Mouse (Mus musculus) heart, postnatal 10 days (tissue): ENCODE measurements around the gene Lca5. TPM values are rescaled to one million over a fixed set of nuclear protein-coding genes. Genes with fewer than 3 reads are reported as not detected.

Experiments used
- DNase-seq, 2 experiments: peaks; one replicate each; pipeline ENCODE4 v3.0.0; 2021
- intact Hi-C: fragments of 180-260 bp; cut with DNase I; formaldehyde crosslinking; loops from one replicate; pipeline ENCODE4 v1.15.1; 2025
- total RNA-seq, 2 experiments: library from RNA; stranded (reverse); gene quantifications; 2 replicates each; pipeline ENCODE4 v1.2.3; 2021

Lca5 gene
- total RNA-seq: 1 to 10 TPM; 5.5 to 6.8 TPM

DNA sequence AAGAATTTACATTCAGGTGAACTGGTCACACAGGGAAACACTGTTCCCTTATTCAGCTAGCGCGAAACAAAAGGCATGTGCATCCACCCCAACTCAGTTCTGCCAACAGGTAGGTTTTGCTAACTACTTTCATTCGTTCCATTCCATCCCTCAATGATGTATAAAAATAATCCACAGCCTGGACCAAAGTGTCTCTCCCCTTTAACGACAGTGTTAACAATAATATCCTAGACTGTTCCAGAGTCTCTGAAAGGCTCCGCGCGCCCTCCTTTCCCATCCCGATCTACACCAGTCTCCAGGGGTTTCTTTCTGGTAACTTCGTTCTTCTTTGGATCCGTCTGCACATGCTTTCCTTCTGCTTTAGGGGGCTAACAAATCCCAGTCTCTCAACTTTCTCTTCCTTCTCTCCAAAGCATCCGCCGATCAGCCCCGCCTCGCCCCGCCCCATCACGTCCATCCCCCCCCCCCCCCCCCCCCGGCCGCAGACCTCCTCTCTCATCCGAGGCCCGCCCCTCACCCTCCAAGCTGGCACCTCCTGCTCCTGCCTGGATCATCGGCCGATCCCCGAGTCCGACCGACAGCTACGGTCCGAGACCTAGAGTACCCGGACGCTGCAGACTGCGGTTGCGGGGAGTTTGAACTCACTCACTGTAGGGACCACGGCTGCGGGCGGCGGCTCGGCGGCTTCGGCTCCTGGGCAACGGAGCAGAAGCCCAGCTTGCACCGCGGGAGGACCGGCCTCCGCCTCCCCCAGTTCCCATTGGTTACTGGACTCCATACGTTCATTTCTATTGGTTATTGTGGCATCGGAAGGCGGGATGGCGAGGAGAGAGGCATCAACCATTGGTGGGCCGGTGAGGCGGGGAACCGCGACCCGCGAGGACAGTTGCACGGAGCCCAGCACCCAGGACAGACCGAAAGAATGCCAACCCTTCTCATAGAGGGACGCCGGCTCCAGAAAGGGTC, at the start of gene Lca5:
Lca5 (minus strand) TSS at position 736 of the 966 bp plus-strand sequence.
- intact Hi-C loops: no loop called here
- DNase-seq: peak; percentile 95 to 97

DNA sequence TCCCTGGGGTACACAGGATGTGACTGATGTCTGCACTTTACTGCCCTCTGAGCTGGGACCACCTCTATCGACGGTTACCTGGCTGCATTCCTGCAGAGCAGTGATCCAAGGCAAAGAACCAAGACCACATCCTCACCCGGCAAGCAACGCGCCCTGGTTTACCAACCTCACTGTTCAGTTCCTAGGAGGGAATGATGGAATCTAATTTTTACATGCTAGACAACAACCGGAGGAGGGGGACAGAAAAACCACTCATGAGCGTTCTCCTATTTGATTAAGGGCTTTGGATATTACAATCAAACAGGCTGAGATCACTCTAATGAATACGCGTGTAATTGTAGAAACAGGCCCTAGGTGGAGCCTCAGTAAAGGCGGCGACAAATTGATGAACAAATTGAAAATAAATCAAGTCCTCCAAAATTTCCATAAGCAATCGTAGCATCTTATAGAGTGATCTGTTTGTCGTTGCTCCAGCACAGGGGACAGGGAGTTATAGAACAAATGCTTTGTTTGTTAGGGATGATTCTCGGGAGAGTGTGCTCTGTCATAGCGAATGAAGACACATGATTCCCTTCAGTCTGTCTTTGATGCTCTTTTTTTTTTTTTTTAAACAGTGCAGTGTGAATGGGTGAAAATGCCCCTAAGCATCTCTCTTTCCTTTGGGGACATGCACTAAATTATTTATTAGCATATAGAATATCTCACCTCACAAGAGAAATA, 47.7 kb upstream of the Lca5 start:
- intact Hi-C loops: loop anchor here (1.0 to 5.0 kb wide), 3 partner anchors 88 to 204 kb away; no protein-coding TSS in a partner anchor
- DNase-seq: peak; percentile 20 to 35

DNA sequence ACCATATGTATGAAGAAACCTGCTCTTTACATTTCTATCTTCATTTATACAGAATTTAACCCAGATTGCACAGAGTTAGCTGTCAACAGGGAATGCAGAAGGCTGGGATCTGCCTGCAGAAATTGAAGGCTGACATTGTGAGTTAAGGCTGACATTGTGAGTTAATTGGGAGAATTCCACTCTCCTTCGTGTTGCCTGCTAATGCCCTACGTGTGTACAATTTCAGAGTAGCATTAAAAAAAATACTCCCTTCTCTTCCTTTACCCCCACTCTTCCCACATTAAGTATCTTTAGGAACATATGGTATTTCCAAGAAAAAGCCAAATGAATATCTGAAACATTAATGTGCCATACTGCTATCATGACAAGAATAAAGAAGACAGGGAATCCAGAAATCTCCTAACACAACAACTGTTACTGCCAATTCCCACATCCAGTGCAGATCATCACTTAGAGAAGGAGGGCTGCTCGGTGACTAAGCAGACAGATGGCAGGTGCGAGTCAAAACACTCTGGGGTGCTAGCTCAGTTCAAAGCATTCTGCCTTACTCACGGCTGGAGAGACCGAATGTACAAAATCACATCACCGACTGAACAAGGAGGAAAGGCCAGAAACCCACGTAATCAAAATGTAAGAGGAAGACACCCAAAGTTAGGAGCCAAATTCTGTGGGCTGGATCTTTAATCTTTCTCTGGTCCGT, 47.0 kb upstream of the Lca5 start:
- no peak for DNase-seq
- intact Hi-C loops: loop anchor here (2.0 to 5.0 kb wide), 2 partner anchors 89 to 204 kb away; no protein-coding TSS in a partner anchor

DNA sequence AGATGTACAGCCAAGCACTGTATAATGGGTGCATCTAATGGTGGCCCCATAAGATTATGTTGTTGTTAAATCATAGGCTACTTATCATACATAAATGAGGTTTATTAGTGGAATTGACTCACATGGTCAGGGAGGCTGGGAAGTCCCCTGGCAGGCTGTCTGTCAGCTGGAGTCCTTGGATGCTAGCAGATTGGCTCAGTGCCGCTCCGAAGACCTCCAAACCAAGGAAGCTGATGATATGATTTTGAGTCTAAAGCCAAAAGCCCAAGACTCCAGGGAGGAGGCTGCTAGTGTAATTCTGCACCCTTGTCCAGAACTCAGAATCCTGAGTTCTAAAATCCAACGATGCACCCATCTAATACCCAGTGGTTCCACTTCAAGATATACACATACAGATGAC, 45.0 kb upstream of the Lca5 start:
- peak in 1 of 2 experiments; percentile 15 for DNase-seq
- intact Hi-C loops: loop anchor here (5.0 kb wide), 1 partner anchor 206 kb away; no protein-coding TSS in a partner anchor

DNA sequence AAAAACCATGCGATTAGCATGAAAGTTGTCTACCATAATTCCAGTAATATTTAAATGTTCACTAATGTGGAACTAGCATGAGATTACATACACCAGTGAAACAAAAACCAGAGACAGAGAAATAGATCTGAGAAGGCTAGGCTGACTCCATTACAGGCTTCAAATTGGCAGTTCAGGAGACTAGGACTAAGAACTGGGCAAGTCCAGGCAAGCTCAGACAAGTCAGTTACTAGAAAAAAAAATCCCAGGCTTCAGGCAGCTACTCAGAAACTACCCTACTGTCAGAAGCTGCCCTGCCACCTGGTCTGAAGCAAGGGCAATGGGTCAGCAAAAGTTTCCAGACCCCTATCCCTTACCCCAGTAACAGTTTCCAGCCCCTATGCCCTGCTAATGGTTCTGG, 44.4 kb upstream of the Lca5 start:
- intact Hi-C loops: loop anchor here (5.0 kb wide), 1 partner anchor 207 kb away; no protein-coding TSS in a partner anchor
- no peak for DNase-seq

DNA sequence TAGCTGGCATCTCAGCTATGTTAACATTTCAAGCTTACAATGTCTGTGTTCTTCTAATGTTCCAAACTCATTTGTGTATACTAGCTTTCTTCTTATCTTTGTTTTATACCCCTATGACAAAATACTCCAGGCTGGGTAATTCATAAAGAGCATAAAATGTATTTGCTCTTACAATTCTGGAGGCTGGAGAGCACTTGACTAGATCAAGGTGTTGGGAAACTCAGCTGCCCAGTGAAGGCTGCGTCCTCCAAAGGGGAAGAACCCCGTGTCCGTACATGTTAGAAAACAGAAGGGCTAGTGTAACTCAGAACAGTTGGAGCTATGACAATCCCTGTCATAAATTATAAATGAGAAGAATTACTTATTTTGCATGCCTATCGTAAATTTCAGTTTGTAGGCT, 42.5 kb upstream of the Lca5 start:
- intact Hi-C loops: no loop called here
- DNase-seq: no peak

DNA sequence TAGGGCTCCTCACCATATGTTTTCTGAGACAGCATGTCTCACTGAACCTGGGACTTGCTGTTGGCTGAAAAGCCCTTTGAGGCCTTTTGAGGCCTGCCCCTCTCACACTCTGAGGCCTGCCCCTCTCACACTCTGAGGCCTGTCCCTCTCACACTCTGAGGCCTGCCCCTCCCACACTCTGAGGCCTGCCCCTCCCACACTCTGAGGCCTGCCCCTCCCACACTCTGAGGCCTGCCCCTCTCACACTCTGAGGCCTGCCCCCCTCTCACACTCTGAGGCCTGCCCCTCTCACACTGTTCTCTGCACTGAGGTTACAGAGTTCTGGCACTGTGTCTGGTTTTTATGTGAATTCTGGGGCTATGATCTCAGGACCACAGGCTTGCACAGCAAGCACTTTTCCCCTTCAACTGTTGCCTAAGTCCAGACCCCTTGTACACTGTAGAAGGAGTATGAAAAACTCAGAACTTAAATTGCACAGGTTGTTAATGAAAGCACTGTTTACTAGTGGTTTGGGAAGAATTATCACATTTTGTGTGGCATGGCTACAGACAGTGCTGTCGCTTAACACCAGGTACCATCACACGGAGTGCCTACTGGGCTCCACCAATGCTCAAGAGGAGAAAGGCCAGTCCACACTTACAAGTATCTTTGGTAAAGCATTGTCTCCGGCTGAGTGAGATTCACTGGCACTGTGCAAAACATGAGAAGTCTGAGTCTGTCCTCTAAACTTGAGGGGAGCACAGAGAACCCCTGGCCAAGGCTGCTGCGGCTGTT, 41.4 kb upstream of the Lca5 start:
- no peak for DNase-seq
- intact Hi-C loops: no loop called here

DNA sequence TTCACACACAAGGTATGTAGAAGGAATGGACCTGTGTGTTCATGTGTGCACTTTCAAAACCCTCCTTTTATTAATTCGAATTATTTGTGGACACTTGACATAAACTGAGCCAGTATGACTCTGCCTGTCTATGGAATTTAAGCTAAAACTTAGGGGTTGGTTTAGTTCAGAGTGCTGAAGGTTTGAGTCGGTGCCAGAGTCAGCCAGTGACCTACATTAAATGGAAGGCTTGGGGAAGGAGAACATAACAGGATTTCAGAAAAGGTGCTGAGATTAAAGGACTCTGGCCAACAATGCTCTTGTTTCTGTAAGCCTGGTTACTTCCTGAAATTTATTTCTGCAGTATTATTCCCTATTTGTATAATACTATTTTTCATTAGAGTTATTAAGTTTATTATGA, 28.9 kb upstream of the Lca5 start:
- no peak for DNase-seq
- intact Hi-C loops: no loop called here

DNA sequence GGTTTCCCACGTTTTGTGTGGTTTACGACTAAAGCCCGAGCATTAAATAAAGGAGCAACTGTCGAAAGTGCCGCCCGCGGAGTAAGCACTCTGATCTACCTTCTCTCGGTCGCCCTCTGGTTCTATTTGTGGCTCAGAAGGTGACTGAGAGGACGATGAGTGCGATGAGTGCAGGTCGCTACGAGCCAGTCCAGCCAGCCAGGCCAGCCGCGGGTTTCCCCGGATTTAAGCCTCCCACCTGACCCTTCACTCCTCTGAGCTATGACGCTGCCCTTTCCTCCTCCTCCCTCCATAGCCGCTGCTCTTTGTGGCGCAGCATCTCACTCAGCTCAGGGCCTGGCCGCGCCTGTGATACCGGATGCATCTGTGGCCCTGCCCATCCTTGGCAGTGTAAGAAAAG, 6.8 kb upstream of the Lca5 start:
- DNase-seq: peak; percentile 80 to 82
- intact Hi-C loops: loop anchor here (5.0 kb wide), 1 partner anchor 100 kb away; the partner anchor contains the start of gene Sh3bgrl2

DNA sequence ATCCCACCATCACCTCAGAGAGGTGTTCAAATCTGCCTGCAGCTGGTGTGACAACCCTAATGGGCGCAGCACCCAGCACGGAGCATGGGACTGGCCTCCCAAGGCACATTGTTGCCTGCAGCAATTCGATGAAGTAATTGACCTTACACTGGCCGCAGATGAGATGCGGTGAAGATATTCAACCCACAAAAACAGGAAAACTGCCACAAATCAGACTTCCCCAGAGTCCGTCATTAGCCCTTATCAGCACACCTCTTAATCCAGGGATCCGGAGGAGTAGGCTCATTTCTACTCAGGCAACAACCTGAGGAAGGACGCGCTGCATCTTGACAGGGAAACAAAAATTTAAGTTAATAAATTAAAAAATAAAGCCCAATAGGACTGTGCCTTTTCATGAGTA, 6.2 kb upstream of the Lca5 start:
- intact Hi-C loops: loop anchor here (5.0 kb wide), 1 partner anchor 100 kb away; the partner anchor contains the start of gene Sh3bgrl2
- peak in 1 of 2 experiments; percentile 23 for DNase-seq

DNA sequence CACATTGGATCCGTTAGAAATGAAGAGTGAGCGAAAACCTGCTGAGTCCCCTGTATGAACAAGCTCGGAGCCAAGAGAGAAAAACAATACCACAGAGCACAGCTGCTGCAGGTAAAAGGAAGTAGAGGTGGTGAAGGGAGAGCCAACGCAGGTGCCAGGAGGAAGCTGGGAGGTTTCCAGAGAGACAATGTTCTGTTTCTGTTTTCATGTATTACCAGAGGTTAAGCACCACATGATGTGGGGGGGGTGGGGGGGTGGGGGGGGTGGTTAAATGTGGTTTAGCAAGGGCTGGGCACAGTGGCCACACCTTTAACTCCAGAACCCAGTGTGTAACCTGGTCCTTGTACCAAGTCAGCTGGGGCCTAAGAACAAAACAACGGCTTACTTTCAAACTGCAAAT, 3.3 kb downstream of the Lca5 start:
- intact Hi-C loops: no loop called here
- DNase-seq: no peak

DNA sequence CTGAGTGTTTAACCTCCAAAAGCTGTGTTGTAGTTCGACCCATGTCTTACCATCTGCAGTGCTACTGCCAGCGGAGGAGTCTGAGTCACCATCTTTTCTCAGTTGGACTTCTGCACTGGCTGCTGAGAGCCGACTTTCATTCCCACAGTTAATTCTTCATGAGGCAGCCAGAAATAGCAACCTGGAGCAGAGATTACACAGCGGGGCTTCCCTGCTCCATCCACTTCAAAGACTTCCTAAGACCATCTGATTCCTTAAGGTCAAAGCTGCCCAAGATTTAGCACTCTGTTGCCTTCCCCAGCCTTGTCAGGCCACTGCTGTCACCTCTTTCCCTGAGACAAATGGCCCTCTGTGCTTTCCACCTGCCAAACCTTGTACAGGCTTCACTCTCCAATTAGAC, 6.4 kb downstream of the Lca5 start:
- no peak for DNase-seq
- intact Hi-C loops: no loop called here

DNA sequence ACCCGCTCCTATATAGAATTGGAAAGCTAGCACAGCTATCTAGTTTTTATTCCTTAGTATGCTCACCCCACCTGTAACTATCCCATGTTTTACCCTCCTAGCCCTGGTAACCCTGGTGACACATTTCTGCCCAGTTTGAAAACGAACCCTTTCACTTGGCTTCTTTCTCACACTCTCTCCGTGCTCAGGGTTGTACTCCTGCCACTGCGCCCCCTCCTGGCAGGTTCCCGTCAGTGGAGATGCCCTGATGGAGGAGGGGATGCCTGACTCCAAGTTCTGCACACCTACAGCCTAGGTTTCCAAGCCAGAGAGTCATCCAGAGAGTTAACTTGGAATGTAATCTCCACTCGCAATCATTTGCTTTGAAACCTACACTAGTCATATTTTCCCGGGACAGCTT, 7.3 kb downstream of the Lca5 start:
- DNase-seq: peak in 1 of 2 experiments; percentile 30
- intact Hi-C loops: no loop called here

DNA sequence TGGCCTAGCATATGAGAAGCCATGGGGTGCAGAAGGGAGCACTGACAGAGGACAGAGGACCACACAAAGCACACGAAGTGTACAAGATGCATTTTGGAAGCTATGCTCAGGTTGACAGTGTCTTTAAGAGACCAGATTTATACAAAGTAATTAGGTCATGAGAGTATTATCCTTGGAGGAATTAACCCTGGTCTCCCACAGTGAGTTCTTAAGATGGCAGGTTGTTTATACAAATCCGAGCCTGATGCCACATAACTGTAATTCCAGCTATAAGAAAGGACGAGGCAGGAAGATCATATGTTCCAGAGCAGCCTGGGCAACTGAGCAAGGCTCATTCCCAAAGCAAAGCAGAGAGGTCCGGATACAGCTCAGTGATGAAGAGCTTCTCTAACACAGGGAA, 13.0 kb downstream of the Lca5 start:
- DNase-seq: no peak
- intact Hi-C loops: no loop called here

DNA sequence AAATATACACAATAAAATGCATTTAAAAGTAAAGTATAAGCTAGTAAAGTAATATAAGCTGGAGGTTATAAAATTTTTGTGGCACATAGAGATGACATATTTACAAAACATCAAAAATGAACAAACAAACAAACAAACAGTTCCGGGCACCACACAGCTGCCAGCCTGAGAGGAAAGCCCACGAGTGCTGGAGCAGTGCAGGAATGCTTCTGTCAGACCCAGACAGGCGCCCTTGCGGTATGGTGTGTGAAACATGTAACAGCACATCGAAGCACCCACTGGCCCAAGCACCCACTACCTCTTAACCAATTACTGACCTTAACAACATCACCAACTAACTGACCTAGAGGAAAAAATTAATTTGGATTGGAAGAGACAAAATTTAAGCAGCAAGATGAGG, 22.0 kb downstream of the Lca5 start:
- DNase-seq: no peak
- intact Hi-C loops: no loop called here

DNA sequence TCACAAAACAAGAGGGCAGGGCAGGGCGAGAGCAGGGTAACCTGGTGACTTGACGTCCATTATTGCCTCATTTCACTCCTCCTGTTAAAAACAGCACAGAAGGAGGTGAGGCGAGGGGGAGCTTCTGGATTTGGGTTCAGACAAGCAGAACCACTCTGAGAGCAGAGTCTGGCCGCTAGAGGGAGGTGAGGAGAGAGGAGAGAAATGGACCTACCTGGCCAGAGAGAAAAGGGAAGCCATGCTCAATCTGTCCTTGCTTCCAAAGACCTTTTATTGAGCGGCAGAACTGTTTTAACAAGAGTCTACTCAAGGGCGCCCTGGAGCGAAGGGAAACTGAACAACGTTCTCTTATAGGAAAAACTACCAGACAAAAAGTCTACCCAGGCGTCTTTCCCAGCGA, 27.9 kb downstream of the Lca5 start:
- DNase-seq: no peak
- intact Hi-C loops: no loop called here

DNA sequence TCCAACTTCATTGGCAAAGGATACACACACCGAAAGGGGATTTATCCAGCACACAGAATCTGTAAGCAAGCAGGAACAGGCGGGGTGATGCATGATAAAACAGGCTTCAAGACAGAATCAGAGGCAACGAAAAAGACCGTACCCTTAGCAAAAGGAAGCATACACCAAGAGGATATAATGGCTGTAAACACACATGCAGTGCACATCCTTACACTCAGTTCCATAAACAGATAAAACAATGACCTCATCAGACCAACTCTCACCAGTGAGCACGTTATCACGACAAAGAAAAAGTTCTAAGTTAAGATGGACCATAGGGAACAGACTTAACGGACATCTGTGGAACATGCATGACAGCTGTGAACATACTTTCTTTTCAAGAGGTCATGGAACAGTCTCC, 35.8 kb downstream of the Lca5 start:
- intact Hi-C loops: no loop called here
- no peak for DNase-seq

DNA sequence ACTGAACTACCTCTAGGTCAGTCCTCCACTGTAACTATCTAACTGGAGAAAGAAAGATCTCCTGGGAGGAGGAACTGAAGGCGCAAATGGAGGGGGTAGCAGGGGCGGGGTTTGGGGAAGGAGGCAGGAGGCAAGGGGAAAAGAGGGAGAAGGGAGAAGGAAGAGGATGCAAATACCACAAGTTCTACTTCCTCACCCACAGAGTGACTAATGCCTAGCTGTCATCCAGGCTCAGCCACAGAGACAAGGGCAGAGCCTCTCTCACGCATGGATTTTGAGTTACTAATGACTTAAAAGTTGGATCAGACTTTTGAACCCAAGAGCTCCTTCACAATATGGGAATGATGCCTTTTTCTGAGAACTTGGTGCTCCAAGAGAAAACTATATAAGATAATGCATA, 40.1 kb downstream of the Lca5 start:
- DNase-seq: no peak
- intact Hi-C loops: no loop called here

DNA sequence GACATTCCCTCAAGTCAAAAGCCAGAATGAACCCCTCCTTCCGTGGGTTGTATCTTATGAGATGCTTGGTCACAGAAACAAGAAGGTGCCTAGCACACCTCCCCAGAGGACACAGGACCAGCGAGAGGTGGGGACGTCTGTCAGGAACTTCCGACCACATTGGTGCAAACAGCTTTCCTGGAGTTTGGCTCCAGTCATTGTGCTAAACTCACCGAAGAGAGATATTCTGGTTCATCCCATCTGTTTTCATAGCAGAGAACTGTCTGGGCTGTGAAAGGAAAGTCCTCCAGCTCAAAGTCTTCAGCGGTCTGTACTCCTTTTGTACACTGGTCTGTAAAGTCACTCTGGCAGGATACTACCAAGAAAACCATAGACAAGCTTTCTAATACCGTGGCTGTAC, 41.5 kb downstream of the Lca5 start:
- no peak for DNase-seq
- intact Hi-C loops: no loop called here

DNA sequence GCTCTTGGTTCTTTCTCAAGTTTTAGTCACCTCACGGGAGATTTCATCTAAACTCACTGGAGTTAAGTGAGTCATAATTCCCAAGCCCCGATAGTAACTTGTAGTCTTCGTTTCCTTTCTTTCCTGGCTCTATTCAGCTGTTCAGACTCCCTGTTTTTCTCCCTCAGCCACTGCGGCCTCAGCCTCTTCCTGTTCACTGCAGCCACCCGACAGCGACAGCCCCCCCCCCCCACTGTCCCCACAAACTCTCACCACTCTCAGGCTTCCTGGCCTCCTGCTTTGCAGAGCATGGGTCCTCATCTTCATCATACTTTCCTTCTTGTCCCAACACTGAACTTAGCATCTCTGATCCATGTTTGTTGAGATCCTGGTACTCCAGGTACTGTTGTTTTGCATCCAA, 42.7 kb downstream of the Lca5 start:
- intact Hi-C loops: no loop called here

More for the DNA sequence above, 42.7 kb downstream of the Lca5 start:
- DNase-seq: no peak
